Mouse (Mus musculus) spleen, adult 2 months (tissue): Measurements from ENCODE around the gene Edn3. TPM values are rescaled to one million over a fixed set of nuclear protein-coding genes. Genes with fewer than 3 reads are reported as not detected.

Experiments used
- DNase-seq, 2 experiments: peaks; one replicate each; pipeline versions ENCODE4 v3.0.0 to v3.0.0-alpha.2; 2012 to 2021; ENCODE audit warnings: low spot score in 2 of 2, low read depth in 1 of 2
- H3K27ac ChIP-seq: fragments of 200-500 bp; 2 replicates; pipeline ENCODE4 v1.5.1; 2012; ENCODE audit warnings: low read length, inconsistent platforms; ENCODE audit not compliant: insufficient read depth
- H3K27me3 ChIP-seq: fragments of 200-500 bp; 2 replicates; pipeline ENCODE4 v1.6.1; 2012; ENCODE audit warnings: mild to moderate bottlenecking, moderate library complexity, low read length, inconsistent platforms; ENCODE audit not compliant: control insufficient read depth, insufficient read depth
- H3K36me3 ChIP-seq: fragments of 200-500 bp; 2 replicates; pipeline ENCODE4 v1.6.1; 2012; ENCODE audit warnings: mild to moderate bottlenecking, low read length, inconsistent platforms; ENCODE audit not compliant: control insufficient read depth, insufficient read depth
- H3K4me1 ChIP-seq: fragments of 200-500 bp; 2 replicates; pipeline ENCODE4 v1.6.1; 2011; ENCODE audit warnings: inconsistent platforms; ENCODE audit not compliant: control insufficient read depth, insufficient read depth, insufficient read length
- H3K4me3 ChIP-seq: fragments of 200-500 bp; 2 replicates; pipeline ENCODE4 v1.5.1; 2011; ENCODE audit warnings: mild to moderate bottlenecking, inconsistent platforms; ENCODE audit not compliant: insufficient read depth, insufficient read length; ENCODE audit errors: extremely low read depth
- CTCF ChIP-seq: fragments of 200-500 bp; IDR thresholded peaks from 2 replicates; pipeline ENCODE4 v1.5.1; 2011; ENCODE audit warnings: mild to moderate bottlenecking, inconsistent platforms; ENCODE audit not compliant: insufficient read depth, insufficient read length, insufficient replicate concordance; ENCODE audit errors: extremely low read depth
- POLR2A ChIP-seq: fragments of 200-500 bp; IDR thresholded peaks from 2 replicates; pipeline ENCODE4 v1.6.1; 2011; ENCODE audit warnings: low read depth, low read length, inconsistent platforms
- whole genome bisulfite sequencing: fragments of 180-500 bp; shearing (Covaris S2); methylation state at CpG from one replicate; pipeline ENCODE4 v1.1.7; 2018; 5-methylcytosine and 5-hydroxymethylcytosine counted together
- polyA plus RNA-seq: library from polyadenylated mRNA; depleted of rRNA; stranded (reverse); fragments of >200 nt; gene quantifications from 2 replicates; pipeline ENCODE4 v1.2.3, GENCODE M21; 2012

The Edn3 gene
- polyA plus RNA-seq, 1 experiment: 3.8 TPM

DNA sequence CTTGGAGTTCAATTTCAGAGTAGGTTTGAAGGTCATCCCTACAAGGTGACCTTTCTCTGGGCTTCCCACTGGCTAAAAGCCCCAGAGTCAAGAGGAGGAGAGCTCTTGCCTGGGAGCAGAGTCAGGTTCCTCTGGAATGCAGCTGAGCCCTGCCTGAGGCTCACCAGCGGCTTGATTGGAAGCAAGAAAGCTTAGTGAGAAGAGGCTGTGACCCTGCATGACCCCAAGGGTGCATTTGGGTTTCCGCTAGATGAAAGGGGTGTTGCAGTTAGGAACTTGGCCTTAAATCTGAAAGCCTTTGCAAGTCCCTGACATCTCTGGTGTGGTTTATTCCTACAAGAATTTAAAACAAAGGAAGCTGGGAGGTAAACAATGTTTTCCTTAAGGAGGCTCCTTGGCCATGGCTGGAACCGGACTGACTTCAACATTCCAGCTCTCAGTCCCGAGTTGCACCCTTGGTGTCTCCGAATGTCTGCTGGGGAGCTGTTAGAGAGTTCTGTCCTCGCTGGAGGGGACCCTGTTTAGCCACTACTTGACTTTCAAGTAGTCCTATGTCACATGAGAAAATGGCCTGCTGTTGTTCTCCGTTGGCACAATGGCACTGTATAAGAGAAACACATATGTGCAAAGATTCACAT is 8.6 kb downstream of the Edn3 start:
- Histone ChIP-seq H3K27ac (no peak overlapping the region), H3K36me3 (no peaks in the 10 kb centered on the region), H3K4me3 (no peak overlapping the region), H3K4me1 (no peaks in the 10 kb centered on the region), H3K27me3 (no peaks in the 10 kb centered on the region)
- 81% methylated on average over 7 of the region's 7 CpGs for WGBS
- TF ChIP-seq CTCF (no peak), POLR2A (no peak)
- no peak for DNase-seq

- Histone ChIP-seq H3K36me3 (no peaks in the 10 kb centered on the region), H3K4me3 (no peak overlapping the region), H3K27ac (no peak overlapping the region), H3K27me3 (no peaks in the 10 kb centered on the region), H3K4me1 (no peaks in the 10 kb centered on the region)
- no peak for DNase-seq
- WGBS: 27% methylated on average over 10 of the region's 10 CpGs
- TF ChIP-seq POLR2A (no peak), CTCF (no peak)
Observed at GRCm38 (mm10) chr2:174774177-174775111, 14.0 kb downstream of the Edn3 start.

- 89% methylated on average over 4 of the region's 4 CpGs for WGBS
Observed at GRCm38 (mm10) chr2:174782016-174782415, 21.6 kb downstream of the Edn3 start.

GRCm38 (mm10) chr2:174782880-174783279 is 22.5 kb downstream of the Edn3 start:
- DNase-seq: no peak
- H3K36me3 ChIP-seq: no peaks in the 10 kb centered on the region
- no peaks in the 10 kb centered on the region for H3K4me1 ChIP-seq
- H3K4me3 ChIP-seq: no peak overlapping the region
- no peak overlapping the region for H3K27ac ChIP-seq
- 78% methylated on average over 5 of the region's 5 CpGs for WGBS
- TF ChIP-seq CTCF: no peak
- TF ChIP-seq POLR2A: no peak
- no peaks in the 10 kb centered on the region for H3K27me3 ChIP-seq

More at GRCm38 (mm10) chr2:174782016-174782415, 21.6 kb downstream of the Edn3 start:
- H3K4me3 ChIP-seq: no peak overlapping the region
- H3K4me1 ChIP-seq: no peaks in the 10 kb centered on the region
- no peaks in the 10 kb centered on the region for H3K36me3 ChIP-seq
- no peak overlapping the region for H3K27ac ChIP-seq
- DNase-seq: no peak
- H3K27me3 ChIP-seq: no peaks in the 10 kb centered on the region
- TF ChIP-seq CTCF (no peak), POLR2A (no peak)

DNA sequence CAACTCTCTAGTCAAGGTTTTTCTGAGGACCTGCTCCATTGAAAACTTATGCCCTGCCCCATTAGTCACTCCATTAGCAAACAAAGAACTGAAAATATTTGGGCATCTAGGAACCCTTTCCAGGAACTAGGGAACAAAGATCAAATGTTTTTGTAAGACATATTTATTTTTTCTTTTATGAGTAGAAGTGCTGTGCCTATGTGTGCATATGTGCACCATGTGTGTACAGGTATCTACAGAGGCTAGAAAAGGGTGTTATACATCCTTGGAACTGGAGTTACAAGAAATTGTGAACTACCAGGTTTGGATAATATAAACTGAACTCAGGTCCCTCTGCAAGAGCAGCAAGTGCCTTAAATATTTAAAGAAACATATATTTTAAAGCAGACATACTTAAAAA is 28.4 kb downstream of the Edn3 start:
- DNase-seq: no peak

DNA sequence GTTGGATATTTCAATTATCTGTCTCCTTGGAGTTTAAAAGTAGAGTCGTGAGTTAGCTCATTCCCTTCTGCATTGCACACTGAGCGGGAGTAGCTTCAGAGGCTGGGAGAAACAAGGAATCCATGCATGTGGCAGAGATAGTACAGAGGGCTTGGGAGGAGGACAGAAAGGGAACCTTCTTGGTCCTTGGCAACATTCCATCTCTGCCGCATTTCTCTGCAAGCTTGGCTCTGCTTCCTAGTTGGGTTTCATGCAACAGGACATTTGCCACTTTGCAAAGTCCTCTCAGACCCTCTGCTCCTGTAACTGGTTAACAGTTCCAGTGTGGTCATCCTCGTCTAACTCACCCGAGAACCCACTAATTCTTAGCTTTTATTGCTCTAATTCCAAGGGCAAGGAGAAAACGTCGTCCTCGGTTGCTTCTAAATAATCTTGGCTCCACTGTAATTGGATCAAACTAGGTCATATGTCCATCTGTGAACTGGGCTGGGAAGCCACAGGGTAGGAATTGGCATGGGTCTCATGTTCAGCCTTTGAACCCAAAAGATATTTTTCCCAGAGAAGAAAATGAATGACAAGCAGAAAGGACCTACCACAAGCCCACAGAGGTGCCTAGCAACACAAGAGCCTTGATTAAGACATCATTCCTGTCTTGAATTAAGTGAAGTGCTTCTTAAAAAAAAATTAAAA is 32.2 kb downstream of the Edn3 start:
- Histone ChIP-seq H3K4me1 (no peaks in the 10 kb centered on the region), H3K27me3 (no peaks in the 10 kb centered on the region), H3K36me3 (no peaks in the 10 kb centered on the region), H3K27ac (no peak overlapping the region), H3K4me3 (no peak overlapping the region)
- TF ChIP-seq POLR2A (no peak), CTCF (no peak)
- DNase-seq: no peak
- WGBS: 83% methylated on average over 8 of the region's 8 CpGs

More for the DNA sequence above, 28.4 kb downstream of the Edn3 start:
- no peak overlapping the region for H3K27ac ChIP-seq
- H3K4me3 ChIP-seq: no peak overlapping the region
- H3K36me3 ChIP-seq: no peaks in the 10 kb centered on the region
- no peak for TF ChIP-seq CTCF
- TF ChIP-seq POLR2A: no peak
- H3K4me1 ChIP-seq: no peaks in the 10 kb centered on the region
- H3K27me3 ChIP-seq: no peaks in the 10 kb centered on the region
